Mouse (Mus musculus) liver, embryonic 16.5 days (tissue): ENCODE data around the gene Gm11992. TPM values are rescaled to one million over a fixed set of nuclear protein-coding genes. Genes with fewer than 3 reads are reported as not detected.

ENCODE experiments used
- ATAC-seq: fragments of 200-750 bp; cut with Nextera tagmentation; 2 replicates; pipeline ENCODE4 v1.8.0; 2017; ENCODE audit warnings: low read depth, mild to moderate bottlenecking, moderate number of reproducible peaks, moderate library complexity
- H3K27ac ChIP-seq: fragments of 300-500 bp; sonication (generic); 2 replicates; pipeline ENCODE4 v1.5.1; 2014; ENCODE audit warnings: mild to moderate bottlenecking, low read length
- H3K27me3 ChIP-seq: fragments of 300-500 bp; sonication (generic); 2 replicates; pipeline ENCODE4 v1.6.1; 2014; ENCODE audit warnings: low read depth, low read length, mixed read lengths; ENCODE audit not compliant: control insufficient read depth, insufficient read depth
- H3K36me3 ChIP-seq: fragments of 300-500 bp; sonication (generic); 2 replicates; pipeline ENCODE4 v1.6.1; 2014; ENCODE audit warnings: mild to moderate bottlenecking; ENCODE audit not compliant: control insufficient read depth, insufficient read depth
- H3K4me1 ChIP-seq: fragments of 300-500 bp; sonication (generic); 2 replicates; pipeline ENCODE4 v1.6.1; 2014; ENCODE audit warnings: low read depth, low read length, mixed read lengths; ENCODE audit not compliant: control insufficient read depth
- H3K4me2 ChIP-seq: fragments of 300-500 bp; sonication (generic); 2 replicates; pipeline ENCODE4 v1.6.1; 2014; ENCODE audit warnings: low read depth, low read length, mixed read lengths
- H3K4me3 ChIP-seq: fragments of 300-500 bp; sonication (generic); 2 replicates; pipeline ENCODE4 v1.5.1; 2014; ENCODE audit warnings: low read depth, mild to moderate bottlenecking, low read length
- H3K9ac ChIP-seq: fragments of 300-500 bp; sonication (generic); 2 replicates; pipeline ENCODE4 v1.6.1; 2014; ENCODE audit warnings: low read depth, low read length
- H3K9me3 ChIP-seq: fragments of 300-500 bp; sonication (generic); replicated peaks from 2 replicates; pipeline ENCODE4 v1.6.1; 2016; ENCODE audit warnings: low read length; ENCODE audit not compliant: control insufficient read depth
- WGBS: fragments of 180-500 bp; shearing (Covaris S2); extraction: QIAGEN DNeasy Blood & Tissue Kit; methylation state at CpG from one replicate; pipeline ENCODE4 v1.1.7; 2014; ENCODE audit not compliant: insufficient replicate concordance; 5-methylcytosine and 5-hydroxymethylcytosine counted together
- polyA plus RNA-seq: library from polyadenylated mRNA; unstranded; fragments of >200 nt; fragmentation: Nextera tagmentation; extraction: Ambion mirVana; gene quantifications from 2 replicates; pipeline ENCODE4 v1.2.1, GENCODE M21; 2015

The Gm11992 gene
- 0.06 TPM in 1 of 2 replicates, not detected in the other for polyA plus RNA-seq

DNA sequence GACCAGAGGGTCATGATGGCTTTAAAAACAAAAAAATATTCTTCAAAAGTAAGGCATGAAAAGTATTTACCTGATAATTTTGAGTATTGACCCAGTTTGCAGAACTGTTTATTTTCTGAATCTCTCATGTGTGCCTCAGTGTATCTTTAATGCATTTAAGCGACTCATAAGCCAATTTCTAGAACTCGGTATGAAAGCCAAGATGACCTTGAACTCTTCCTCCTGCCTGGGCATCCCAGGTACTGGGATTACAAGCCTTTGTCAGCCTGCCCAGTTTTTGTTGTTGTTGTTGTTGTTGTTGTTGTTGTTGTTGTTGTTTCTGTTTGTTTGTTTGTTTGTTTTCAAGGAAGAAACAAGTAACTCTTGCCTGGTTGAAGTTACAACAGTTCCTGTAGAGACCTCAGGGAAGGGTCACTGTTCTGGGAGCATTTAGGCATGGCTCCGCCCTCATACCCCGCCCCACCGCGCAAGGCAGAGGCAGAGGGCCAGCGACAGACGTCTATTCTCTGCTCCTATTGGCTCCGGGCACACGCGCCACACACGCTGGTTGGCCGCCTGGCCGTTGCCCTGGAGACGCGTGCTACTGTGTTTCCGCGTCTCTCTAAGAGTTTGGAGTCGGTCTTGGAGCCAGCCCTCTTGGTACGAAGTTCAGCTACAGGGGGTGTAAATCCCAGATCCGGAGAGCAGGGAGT, at the start of gene Gm11992:
TSS of gene Gm11992 (plus strand) at position 584 of the 692 bp plus-strand sequence.
- Histone ChIP-seq H3K27ac (no peak within 1 kb of the TSS), H3K9ac (no peak within 1 kb of the TSS), H3K4me2 (peak within 1 kb of the TSS; percentile 76), H3K9me3 (no peaks in the 10 kb centered on the region), H3K36me3 (no peaks in the 10 kb centered on the region), H3K27me3 (no peaks in the 10 kb centered on the region; the same call in 1 of the 2 replicates), H3K4me1 (no peaks in the 10 kb centered on the region; the same call in 1 of the 2 replicates), H3K4me3 (peak within 1 kb of the TSS; percentile 55)
- peak; percentile 99 for ATAC-seq
- whole genome bisulfite sequencing: 2% methylated on average over 21 of the region's 21 CpGs

DNA sequence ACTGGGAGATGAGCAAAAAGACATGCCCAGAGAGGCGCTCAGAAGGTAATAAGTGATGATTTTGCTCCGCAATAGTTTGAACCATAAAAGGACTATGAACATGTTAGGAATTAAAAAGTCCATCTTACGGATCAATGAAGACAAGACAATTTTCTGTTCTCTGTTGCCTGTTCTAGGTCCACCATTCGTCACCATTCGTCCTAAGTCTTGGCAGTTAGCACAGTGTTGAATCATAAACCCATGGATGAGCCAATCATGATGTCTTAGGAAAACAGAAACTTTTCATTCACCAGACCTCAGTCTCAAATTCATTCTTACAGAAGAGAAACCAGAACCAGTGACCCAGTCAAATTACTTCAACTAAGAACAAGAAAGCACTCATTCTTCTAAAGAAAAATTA, 39.6 kb upstream of the Gm11992 start:
- no peak overlapping the region for H3K4me2 ChIP-seq
- no peak overlapping the region for H3K4me3 ChIP-seq
- WGBS: 82% methylated on average over 5 of the region's 5 CpGs
- no peak for ATAC-seq
- H3K4me1 ChIP-seq: peaks cover 9% of the 10 kb centered on the region
- no peaks in the 10 kb centered on the region for H3K27me3 ChIP-seq
- H3K9ac ChIP-seq: no peak overlapping the region
- no peaks in the 10 kb centered on the region for H3K9me3 ChIP-seq
- peaks cover 18% of the 10 kb centered on the region for H3K36me3 ChIP-seq
- H3K27ac ChIP-seq: no peak overlapping the region

DNA sequence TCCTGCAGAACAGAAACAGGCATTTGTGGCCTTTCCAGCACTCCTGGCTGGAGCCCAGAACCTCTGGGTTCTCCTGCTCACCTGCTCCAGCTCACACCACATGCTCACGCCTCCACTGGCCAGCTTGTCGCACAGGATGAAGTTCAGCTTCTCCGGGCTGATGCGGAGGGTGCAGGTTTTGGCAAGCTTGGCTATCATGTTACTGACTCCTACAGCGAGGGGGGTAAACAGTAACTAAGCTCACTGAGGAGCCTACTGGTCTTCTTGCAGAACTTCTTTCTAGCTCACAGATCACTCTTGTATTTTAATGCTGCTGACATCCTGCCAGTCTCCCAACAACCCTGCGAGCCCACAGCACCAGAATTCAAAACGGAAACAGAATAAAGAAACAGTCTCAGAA, 38.0 kb upstream of the Gm11992 start:
- H3K9ac ChIP-seq: peak overlapping the region; percentile 86
- H3K9me3 ChIP-seq: no peaks in the 10 kb centered on the region
- H3K4me2 ChIP-seq: peak overlapping the region; percentile 88
- ATAC-seq: peak; percentile 60
- peaks cover 9% of the 10 kb centered on the region for H3K36me3 ChIP-seq
- H3K27ac ChIP-seq: peak overlapping the region; percentile 86
- WGBS: 0% methylated on average over 7 of the region's 7 CpGs
- H3K4me3 ChIP-seq: peak overlapping the region; percentile 89
- no peaks in the 10 kb centered on the region for H3K27me3 ChIP-seq
- H3K4me1 ChIP-seq: peaks cover 9% of the 10 kb centered on the region

DNA sequence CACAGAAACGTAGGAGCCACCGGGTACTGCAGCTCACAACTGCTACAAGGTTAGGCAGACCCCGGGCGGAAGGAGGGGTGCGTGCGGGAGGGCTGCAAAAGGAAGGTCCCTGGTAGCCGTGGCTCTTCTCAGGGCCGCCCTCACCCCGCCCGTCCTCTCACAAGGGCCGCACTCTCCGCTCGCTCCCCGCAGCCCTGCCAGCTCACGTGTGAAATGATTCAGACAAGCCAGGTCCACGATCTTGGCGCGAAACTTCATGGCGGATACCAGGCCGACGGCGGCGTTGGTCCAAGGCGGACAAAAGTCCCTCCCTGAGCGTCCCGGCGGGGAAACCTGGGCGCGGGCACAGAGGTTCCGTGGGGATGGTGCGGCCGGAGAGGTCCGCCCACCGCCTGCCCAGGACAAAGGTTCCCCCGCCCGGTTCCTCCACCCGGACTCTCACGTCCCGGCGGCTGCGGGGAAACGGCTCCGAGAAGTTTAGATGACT, 37.5 kb upstream of the Gm11992 start, which contains the start of gene Hus1:
TSS of gene Hus1 (minus strand) at position 339 of the 487 bp plus-strand sequence.
- Histone ChIP-seq H3K4me2 (peak within 1 kb of the TSS; percentile 88), H3K27ac (peak within 1 kb of the TSS; percentile 86), H3K27me3 (no peaks in the 10 kb centered on the region), H3K9me3 (no peaks in the 10 kb centered on the region), H3K4me3 (peak within 1 kb of the TSS; percentile 89), H3K36me3 (peaks cover 7% of the 10 kb centered on the region), H3K9ac (peak within 1 kb of the TSS; percentile 86), H3K4me1 (peaks cover 9% of the 10 kb centered on the region)
- under 1% methylated on average over 43 of the region's 43 CpGs for WGBS
- ATAC-seq: peak; percentile 96

DNA sequence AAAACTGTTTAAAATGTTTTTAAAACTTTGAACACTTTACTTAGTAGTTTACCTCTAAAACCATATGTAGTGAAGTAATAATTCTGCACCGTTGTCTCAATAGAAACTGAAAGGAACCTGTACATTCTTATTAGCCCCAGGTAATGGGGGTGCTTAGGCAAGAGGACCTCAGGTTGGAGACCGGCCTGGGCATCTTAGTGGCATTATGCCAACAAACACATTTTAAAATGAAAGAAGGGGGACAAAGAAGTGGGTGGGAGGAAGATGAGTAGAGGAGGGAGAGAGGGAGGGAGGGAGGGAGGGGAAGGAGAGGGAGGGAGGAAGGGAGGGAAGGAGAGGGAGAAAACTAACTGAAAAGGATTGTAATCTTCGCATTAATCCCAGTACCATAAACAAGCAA, 37.0 kb upstream of the Gm11992 start:
- 3% methylated on average over 3 of the region's 3 CpGs for WGBS
- peaks cover 7% of the 10 kb centered on the region for H3K36me3 ChIP-seq
- H3K9me3 ChIP-seq: no peaks in the 10 kb centered on the region
- H3K4me2 ChIP-seq: peak overlapping the region; percentile 88
- peak overlapping the region; percentile 86 for H3K9ac ChIP-seq
- peak; percentile 10; the same call in 1 of the 2 replicates for ATAC-seq
- H3K4me3 ChIP-seq: peak overlapping the region; percentile 89
- H3K4me1 ChIP-seq: peaks cover 9% of the 10 kb centered on the region
- no peaks in the 10 kb centered on the region for H3K27me3 ChIP-seq
- peak overlapping the region; percentile 86; the same call in 1 of the 2 replicates for H3K27ac ChIP-seq

DNA sequence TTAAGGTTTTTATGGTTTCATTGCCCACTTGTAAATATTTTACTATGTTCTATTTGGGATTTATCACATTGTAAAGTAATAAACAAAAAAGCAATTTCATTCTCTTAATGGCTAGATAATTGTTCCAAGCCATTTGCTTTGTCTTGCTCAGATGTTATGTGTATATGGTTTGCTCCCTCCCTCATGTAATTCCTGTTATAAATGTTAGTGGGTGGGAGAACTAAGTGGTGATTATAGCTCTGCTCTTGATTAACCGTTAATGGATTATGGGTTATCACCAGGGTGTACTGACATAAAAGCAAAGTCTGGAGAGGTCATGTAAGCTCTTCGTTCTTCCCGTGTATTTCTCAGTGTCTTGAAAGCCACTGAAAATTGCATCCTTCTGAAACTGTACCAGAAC, 33.7 kb upstream of the Gm11992 start:
- H3K27ac ChIP-seq: no peak overlapping the region
- ATAC-seq: no peak
- no peak overlapping the region for H3K4me3 ChIP-seq
- no peak overlapping the region for H3K9ac ChIP-seq
- H3K27me3 ChIP-seq: no peaks in the 10 kb centered on the region
- peaks cover 6% of the 10 kb centered on the region for H3K4me1 ChIP-seq
- no peak overlapping the region for H3K4me2 ChIP-seq
- no peaks in the 10 kb centered on the region for H3K9me3 ChIP-seq
- H3K36me3 ChIP-seq: no peaks in the 10 kb centered on the region
- 68% methylated on average over 3 of the region's 3 CpGs for WGBS

DNA sequence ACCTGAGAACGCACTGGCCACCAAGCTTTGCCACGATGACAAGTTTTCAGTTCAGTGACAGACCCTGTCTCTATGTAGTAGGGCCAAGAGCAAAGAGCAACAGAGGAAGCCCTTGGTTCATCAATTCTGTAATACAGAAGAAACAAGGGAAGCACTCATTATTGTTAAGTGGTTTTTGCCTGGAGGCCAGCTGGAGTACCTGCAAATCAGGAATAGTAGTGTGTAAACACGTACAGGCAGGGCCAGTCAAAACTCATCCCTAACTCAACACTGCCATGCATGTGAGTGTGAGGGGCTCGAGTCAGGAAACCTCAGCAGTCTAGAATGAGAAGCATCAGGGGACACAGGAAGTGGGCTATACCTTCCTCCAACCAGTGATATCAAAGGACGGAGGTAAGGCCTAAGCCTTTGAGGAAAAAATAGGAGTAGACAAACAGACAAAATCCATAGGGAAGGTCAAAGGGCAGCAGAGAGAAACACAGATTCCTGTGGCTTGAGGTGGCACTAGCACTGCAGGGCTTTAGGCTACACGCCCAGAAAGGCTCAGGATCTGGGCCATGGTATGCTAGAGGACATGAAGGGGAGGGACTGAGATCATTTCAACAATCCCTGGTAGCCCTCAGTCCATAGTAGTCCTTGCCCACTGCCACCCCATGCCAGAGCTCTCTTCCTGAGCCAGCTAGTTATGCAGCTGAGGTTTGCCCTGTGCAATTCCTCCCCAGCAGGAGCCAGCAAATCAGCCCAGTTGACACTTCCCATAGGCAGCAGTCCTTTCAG, 29.7 kb upstream of the Gm11992 start:
- no peaks in the 10 kb centered on the region for H3K36me3 ChIP-seq
- no peaks in the 10 kb centered on the region for H3K27me3 ChIP-seq
- ATAC-seq: no peak
- no peak overlapping the region for H3K4me2 ChIP-seq
- no peaks in the 10 kb centered on the region for H3K4me1 ChIP-seq
- no peak overlapping the region for H3K27ac ChIP-seq
- no peak overlapping the region for H3K9ac ChIP-seq
- H3K4me3 ChIP-seq: no peak overlapping the region
- no peaks in the 10 kb centered on the region for H3K9me3 ChIP-seq
- 48% methylated on average over 6 of the region's 6 CpGs for WGBS

DNA sequence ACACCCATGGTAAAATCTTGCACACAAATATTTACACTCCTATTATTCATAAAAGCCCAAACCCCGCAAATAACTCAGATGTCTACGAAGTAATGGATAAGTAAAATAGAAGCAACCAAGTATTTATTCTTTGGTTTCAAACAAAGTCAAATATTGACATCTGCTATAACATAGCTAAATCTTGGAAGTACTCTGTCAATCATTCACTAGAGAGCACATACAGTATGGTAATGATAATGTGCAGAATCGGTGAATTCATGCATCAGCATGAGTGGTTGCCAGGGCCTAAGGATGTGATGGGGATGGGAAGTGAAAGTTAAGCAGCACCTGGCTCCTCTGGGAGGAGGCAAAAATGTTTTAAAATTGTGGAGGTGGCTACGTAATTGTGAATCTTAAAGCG, 28.2 kb upstream of the Gm11992 start:
- H3K27me3 ChIP-seq: no peaks in the 10 kb centered on the region
- H3K4me3 ChIP-seq: no peak overlapping the region
- no peak overlapping the region for H3K9ac ChIP-seq
- no peaks in the 10 kb centered on the region for H3K4me1 ChIP-seq
- H3K9me3 ChIP-seq: no peaks in the 10 kb centered on the region
- no peak overlapping the region for H3K27ac ChIP-seq
- ATAC-seq: no peak
- H3K4me2 ChIP-seq: no peak overlapping the region
- no peaks in the 10 kb centered on the region for H3K36me3 ChIP-seq
- WGBS: 73% methylated on average over 5 of the region's 5 CpGs

DNA sequence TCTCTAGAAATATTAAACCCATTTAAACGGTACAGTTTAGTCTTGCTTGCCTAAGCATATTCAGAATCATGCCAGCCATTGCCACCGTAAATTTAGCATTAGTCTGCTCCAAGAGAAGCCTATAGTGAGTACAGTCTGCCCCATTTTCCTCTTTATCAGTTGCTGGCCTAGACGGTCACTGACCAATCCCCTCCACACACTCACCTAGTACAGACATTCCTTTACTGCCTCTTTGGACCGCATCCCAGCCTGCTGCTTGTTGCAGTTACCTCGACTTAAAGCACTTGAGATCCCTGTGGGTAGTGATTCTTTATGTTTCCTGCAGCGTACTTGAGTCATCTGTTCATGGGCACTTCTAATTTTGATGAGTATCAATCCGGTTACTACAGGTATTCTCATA, 23.6 kb upstream of the Gm11992 start:
- 62% methylated on average over 7 of the region's 7 CpGs for WGBS
- Histone ChIP-seq H3K4me3 (no peak overlapping the region), H3K27me3 (no peaks in the 10 kb centered on the region), H3K4me1 (no peaks in the 10 kb centered on the region), H3K27ac (no peak overlapping the region), H3K4me2 (no peak overlapping the region), H3K9ac (no peak overlapping the region), H3K9me3 (no peaks in the 10 kb centered on the region), H3K36me3 (no peaks in the 10 kb centered on the region)
- ATAC-seq: no peak
